Mouse (Mus musculus) gonadal fat pad, adult 2 months (tissue): ENCODE measurements around the gene Moxd1. TPM values are rescaled to one million over a fixed set of nuclear protein-coding genes. Genes with fewer than 3 reads are reported as not detected.

Experiments
- polyA plus RNA-seq: library from polyadenylated mRNA; depleted of rRNA; stranded (reverse); fragments of >200 nt; gene quantifications from 2 replicates; pipeline ENCODE4 v1.2.3, GENCODE M21; 2012; rRNA removed

The Moxd1 gene
- polyA plus RNA-seq, 1 experiment: 4.3 TPM

Other genes with a start within 250 kb of the Moxd1 start
- gene Taar6, start 237.9 kb upstream of the Moxd1 start, polyA plus RNA-seq: not detected in 2 replicates
- gene Taar7a, start 230.0 kb upstream of the Moxd1 start, polyA plus RNA-seq: not detected in 2 replicates
- gene Taar7b, start 223.6 kb upstream of the Moxd1 start, polyA plus RNA-seq: not detected in 2 replicates
- 0.11 TPM in 1 of 2 replicates, not detected in the other for gene Taar7d, start 196.3 kb upstream of the Moxd1 start, polyA plus RNA-seq
- gene Taar7e, start 185.9 kb upstream of the Moxd1 start, polyA plus RNA-seq: not detected in 2 replicates
- not detected in 2 replicates for gene Taar7f, start 174.0 kb upstream of the Moxd1 start, polyA plus RNA-seq
- gene Taar8a, start 147.0 kb upstream of the Moxd1 start, polyA plus RNA-seq: not detected in 2 replicates
- gene Taar8b, start 131.2 kb upstream of the Moxd1 start, polyA plus RNA-seq: not detected in 2 replicates
- gene Taar8c, start 121.6 kb upstream of the Moxd1 start, polyA plus RNA-seq: not detected in 2 replicates
- gene Taar9, start 114.0 kb upstream of the Moxd1 start, polyA plus RNA-seq: not detected in 2 replicates
- gene Stx7, start 74.2 kb upstream of the Moxd1 start, polyA plus RNA-seq: 109 and 115 TPM in 2 replicates